Mouse (Mus musculus) intestine, postnatal 0 days (tissue): Measurements from ENCODE around the gene Celf3. TPM values are rescaled to one million over a fixed set of nuclear protein-coding genes. Genes with fewer than 3 reads are reported as not detected.
A peak's percentile ranks its signal among the peaks of the same experiment; 100 is the strongest.

ENCODE experiments used
- ATAC-seq: fragments of 200-750 bp; cut with Nextera tagmentation; 2 replicates; pipeline ENCODE4 v1.8.0; 2017; ENCODE audit warnings: mild to moderate bottlenecking, moderate TSS enrichment, moderate library complexity
- H3K27ac ChIP-seq: fragments of 300-500 bp; sonication (generic); 2 replicates; pipeline ENCODE4 v1.5.1; 2014; ENCODE audit warnings: mild to moderate bottlenecking, low read depth, low read length, moderate library complexity
- H3K27me3 ChIP-seq: fragments of 300-500 bp; sonication (generic); replicated peaks from 2 replicates; pipeline ENCODE4 v1.6.1; 2014; ENCODE audit warnings: low read length, mixed read lengths; ENCODE audit not compliant: control insufficient read depth, insufficient read depth
- H3K36me3 ChIP-seq: fragments of 300-500 bp; sonication (generic); 2 replicates; pipeline ENCODE4 v1.6.1; 2014; ENCODE audit warnings: mild to moderate bottlenecking, moderate library complexity; ENCODE audit not compliant: control insufficient read depth, insufficient read depth
- H3K4me1 ChIP-seq: fragments of 300-500 bp; sonication (generic); replicated peaks from 2 replicates; pipeline ENCODE4 v1.6.1; 2014; ENCODE audit warnings: antibody characterized with exemption, low read length, mixed read lengths; ENCODE audit not compliant: control insufficient read depth, insufficient read depth
- H3K4me2 ChIP-seq: fragments of 300-500 bp; sonication (generic); replicated peaks from 2 replicates; pipeline ENCODE4 v1.6.1; 2014; ENCODE audit warnings: low read depth, mild to moderate bottlenecking, moderate library complexity
- H3K4me3 ChIP-seq: fragments of 300-500 bp; sonication (generic); 2 replicates; pipeline ENCODE4 v1.5.1; 2014; ENCODE audit warnings: low read depth, low read length
- H3K9ac ChIP-seq: fragments of 300-500 bp; sonication (generic); 2 replicates; pipeline ENCODE4 v1.6.1; 2014; ENCODE audit warnings: mild to moderate bottlenecking, low read depth, low read length
- H3K9me3 ChIP-seq: fragments of 300-500 bp; sonication (generic); 2 replicates; pipeline ENCODE4 v1.6.1; 2016; ENCODE audit warnings: mixed run types; ENCODE audit not compliant: control insufficient read depth
- CTCF ChIP-seq: sonication (generic); IDR thresholded peaks from 2 replicates; pipeline ENCODE4 v1.5.1; 2016; ENCODE audit warnings: low read depth, mild to moderate bottlenecking, control low read depth, antibody characterized with exemption, moderate library complexity
- WGBS: fragments of 180-500 bp; shearing (Covaris S2); extraction: QIAGEN DNeasy Blood & Tissue Kit; methylation state at CpG from one replicate; pipeline ENCODE4 v1.1.7; 2014; 5-methylcytosine and 5-hydroxymethylcytosine counted together
- polyA plus RNA-seq: library from polyadenylated mRNA; unstranded; fragments of >200 nt; fragmentation: Nextera tagmentation; extraction: Ambion mirVana; gene quantifications from 2 replicates; pipeline ENCODE4 v1.2.1, GENCODE M21; 2015

Gene Celf3
- polyA plus RNA-seq, 1 experiment from 2014 or later = 12.2 TPM

GRCm38 (mm10) chr3:94506664-94507063 is 28.6 kb downstream of the Celf3 start:
- Histone ChIP-seq H3K36me3 (peaks cover 35% of the 10 kb centered on the region), H3K27ac (no peak overlapping the region), H3K4me3 (no peak overlapping the region), H3K4me2 (no peak overlapping the region), H3K27me3 (no peaks in the 10 kb centered on the region), H3K4me1 (no peaks in the 10 kb centered on the region), H3K9ac (no peak overlapping the region), H3K9me3 (no peaks in the 10 kb centered on the region)
- ATAC-seq = no peak
- peak; percentile 49 for TF ChIP-seq CTCF
- 91% methylated on average over 1 of the region's 1 CpGs for WGBS

GRCm38 (mm10) chr3:94526731-94527130 is 48.6 kb downstream of the Celf3 start:
- H3K27me3 ChIP-seq = no peaks in the 10 kb centered on the region
- H3K36me3 ChIP-seq = peaks cover 18% of the 10 kb centered on the region
- H3K4me1 ChIP-seq = no peaks in the 10 kb centered on the region
- no peak overlapping the region for H3K4me3 ChIP-seq
- no peak for ATAC-seq
- no peaks in the 10 kb centered on the region for H3K9me3 ChIP-seq
- H3K27ac ChIP-seq = no peak overlapping the region
- no peak overlapping the region for H3K4me2 ChIP-seq
- TF ChIP-seq CTCF = no peak
- H3K9ac ChIP-seq = no peak overlapping the region
- 60% methylated on average over 2 of the region's 2 CpGs for WGBS

DNA sequence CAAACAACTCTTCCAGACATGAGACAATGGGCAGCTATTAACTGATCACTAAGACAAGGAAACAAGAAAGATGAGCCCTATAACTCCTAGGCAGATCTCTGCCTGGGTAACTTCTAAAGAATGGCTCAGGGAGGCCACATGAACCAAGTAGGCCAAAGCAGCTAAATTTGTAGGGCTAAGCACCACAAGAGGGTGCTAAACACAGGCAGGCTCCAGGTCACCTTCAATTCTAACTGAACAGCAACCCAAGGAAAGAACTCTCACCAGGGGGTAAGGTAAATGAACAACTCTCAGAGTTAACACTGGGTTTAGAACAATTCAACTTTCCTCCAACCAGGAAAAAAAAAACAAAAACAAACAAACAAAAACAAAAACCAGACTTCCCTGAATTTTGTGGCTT is 55.9 kb downstream of the Celf3 start:
- H3K9ac ChIP-seq = no peak overlapping the region
- ATAC-seq = no peak
- no peaks in the 10 kb centered on the region for H3K9me3 ChIP-seq
- H3K27me3 ChIP-seq = no peaks in the 10 kb centered on the region
- TF ChIP-seq CTCF = peak; percentile 82
- peaks cover 5% of the 10 kb centered on the region for H3K36me3 ChIP-seq
- no peak overlapping the region for H3K27ac ChIP-seq
- no peaks in the 10 kb centered on the region for H3K4me1 ChIP-seq
- no peak overlapping the region for H3K4me3 ChIP-seq
- H3K4me2 ChIP-seq = no peak overlapping the region

GRCm38 (mm10) chr3:94537187-94537586 is 59.1 kb downstream of the Celf3 start:
- TF ChIP-seq CTCF = no peak
- Histone ChIP-seq H3K27me3 (no peaks in the 10 kb centered on the region), H3K27ac (no peak overlapping the region), H3K4me2 (no peak overlapping the region), H3K36me3 (no peaks in the 10 kb centered on the region), H3K9me3 (no peaks in the 10 kb centered on the region), H3K4me3 (no peak overlapping the region), H3K9ac (no peak overlapping the region), H3K4me1 (no peaks in the 10 kb centered on the region)
- ATAC-seq = no peak
- 94% methylated on average over 3 of the region's 3 CpGs for WGBS

Other genes with a start within 250 kb of the Celf3 start
- not detected in 2 replicates for gene Gm4778, start 214.3 kb upstream of the Celf3 start, polyA plus RNA-seq
- gene Them4, start 168.2 kb upstream of the Celf3 start, polyA plus RNA-seq = 18.0 and 19.8 TPM in 2 replicates
- not detected in 2 replicates for gene Them5, start 136.2 kb upstream of the Celf3 start, polyA plus RNA-seq
- 0.65 and 0.87 TPM in 2 replicates for gene C2cd4d, start 115.9 kb upstream of the Celf3 start, polyA plus RNA-seq
- 25.5 and 32.1 TPM in 2 replicates for gene Rorc, start 105.5 kb upstream of the Celf3 start, polyA plus RNA-seq
- gene Lingo4, start 79.8 kb upstream of the Celf3 start, polyA plus RNA-seq = 0.68 and 0.86 TPM in 2 replicates
- 5.6 and 6.2 TPM in 2 replicates for gene Tdrkh, start 65.0 kb upstream of the Celf3 start, polyA plus RNA-seq
- 33.5 and 35.2 TPM in 2 replicates for gene Mrpl9, start 35.0 kb upstream of the Celf3 start, polyA plus RNA-seq
- 0.35 and 0.56 TPM in 2 replicates for gene Oaz3, start 34.4 kb upstream of the Celf3 start, polyA plus RNA-seq
- 3.5 and 3.9 TPM in 2 replicates for gene Riiad1, start 2.0 kb downstream of the Celf3 start, polyA plus RNA-seq
- gene Snx27, start 104.4 kb downstream of the Celf3 start, polyA plus RNA-seq = 20.9 and 26.5 TPM in 2 replicates
- not detected in 2 replicates for gene Gm10972, start 164.8 kb downstream of the Celf3 start, polyA plus RNA-seq
- 10.9 and 12.0 TPM in 2 replicates for gene Tuft1, start 180.6 kb downstream of the Celf3 start, polyA plus RNA-seq
- 2.7 and 2.9 TPM in 2 replicates for gene Selenbp2, start 215.3 kb downstream of the Celf3 start, polyA plus RNA-seq